Mouse (Mus musculus): ENCODE data around the gene Gfi1b. TPM values are rescaled to one million over a fixed set of nuclear protein-coding genes. Genes with fewer than 3 reads are reported as not detected.

The Gfi1b gene
- total RNA-seq, 1 experiment from 2014 or later = 8.2 TPM

DNA sequence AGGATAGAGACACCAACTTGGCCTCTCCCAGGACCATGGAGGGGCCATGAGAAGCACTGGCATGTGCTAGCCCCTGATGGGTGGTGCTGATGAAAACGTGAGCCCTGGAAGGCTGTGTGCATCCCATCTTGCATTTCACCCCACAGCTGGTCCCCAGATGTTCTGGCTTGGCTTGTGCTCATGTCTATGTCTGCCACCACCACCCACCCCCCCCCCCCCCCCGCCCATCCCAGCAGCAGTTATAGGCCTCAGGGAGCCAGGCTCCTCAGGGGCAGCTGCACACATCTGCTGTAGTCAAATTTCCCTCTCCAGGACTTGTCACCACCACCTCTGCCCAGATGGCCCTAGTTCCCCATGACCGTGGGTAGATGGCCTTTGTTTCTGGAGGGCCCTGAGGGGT, 51.9 kb downstream of the Gfi1b start:
- no peak for ATAC-seq (replicated peaks; ENCODE audit: insufficient number of reproducible peaks, low FRiP score, low TSS enrichment, poor library complexity, severe bottlenecking)

DNA sequence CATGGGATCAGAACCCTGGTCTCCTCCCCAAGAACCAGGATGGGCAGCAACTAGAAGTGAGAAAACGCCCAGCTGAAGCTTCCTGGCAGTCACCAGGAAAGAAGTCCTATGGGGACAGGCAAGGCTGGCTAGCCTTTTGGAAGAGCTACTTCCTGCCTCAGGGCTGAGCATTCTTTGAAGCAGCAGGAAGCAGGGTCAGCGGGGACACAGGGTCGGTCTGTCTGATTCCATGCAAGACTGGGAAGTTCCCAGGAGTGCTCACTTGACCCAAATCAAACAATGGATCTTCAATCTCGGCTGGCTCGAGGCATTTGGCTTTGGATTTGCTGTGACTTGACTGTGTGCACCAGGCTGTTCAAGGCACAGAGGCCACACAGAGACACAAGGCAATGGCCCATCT, 55.2 kb downstream of the Gfi1b start:
- no peak for ATAC-seq (replicated peaks; ENCODE audit: insufficient number of reproducible peaks, low FRiP score, low TSS enrichment, poor library complexity, severe bottlenecking)

DNA sequence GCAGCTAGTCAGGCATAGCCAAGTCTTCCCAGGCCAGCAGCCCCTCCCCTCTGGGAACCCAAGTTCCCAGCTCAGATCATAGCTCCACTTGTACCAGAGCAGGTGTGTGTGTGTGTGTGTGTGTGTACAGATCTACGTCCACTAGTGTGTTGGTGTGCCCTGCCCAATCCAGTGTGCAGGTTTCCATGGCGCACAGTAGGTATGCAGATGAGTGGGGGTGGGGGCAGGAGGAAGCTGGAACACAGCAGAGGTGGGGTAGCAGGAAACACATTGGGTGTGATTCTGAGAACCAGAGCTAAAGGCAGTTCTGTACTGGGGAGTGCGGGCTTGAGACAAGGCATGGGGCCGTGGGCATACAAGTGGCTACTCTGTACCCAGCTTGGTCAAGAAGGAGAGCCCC, 57.4 kb downstream of the Gfi1b start:
- no peak for ATAC-seq (replicated peaks; ENCODE audit: insufficient number of reproducible peaks, low FRiP score, low TSS enrichment, poor library complexity, severe bottlenecking)

DNA sequence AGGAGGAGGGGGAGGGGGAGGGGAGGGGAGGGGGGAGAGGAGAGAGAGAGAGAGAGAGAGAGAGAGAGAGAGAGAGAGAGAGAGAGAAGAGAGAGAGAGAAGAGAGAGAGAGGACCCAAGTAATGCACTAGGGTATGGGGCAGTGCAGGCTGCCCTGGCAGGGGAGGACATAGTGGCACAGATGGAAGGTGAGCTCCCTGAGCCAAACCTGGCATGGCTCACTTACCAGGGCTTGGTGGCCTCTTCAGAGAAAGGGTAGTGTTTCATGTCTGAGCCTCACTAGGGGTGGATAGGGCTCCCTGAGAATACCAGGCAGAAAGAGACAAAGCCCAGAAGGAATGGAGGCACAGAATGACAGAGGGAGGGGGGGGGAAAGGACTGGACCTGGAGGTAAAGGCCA, 58.0 kb downstream of the Gfi1b start:
- no peak for ATAC-seq (replicated peaks; ENCODE audit: insufficient number of reproducible peaks, low FRiP score, low TSS enrichment, poor library complexity, severe bottlenecking)

DNA sequence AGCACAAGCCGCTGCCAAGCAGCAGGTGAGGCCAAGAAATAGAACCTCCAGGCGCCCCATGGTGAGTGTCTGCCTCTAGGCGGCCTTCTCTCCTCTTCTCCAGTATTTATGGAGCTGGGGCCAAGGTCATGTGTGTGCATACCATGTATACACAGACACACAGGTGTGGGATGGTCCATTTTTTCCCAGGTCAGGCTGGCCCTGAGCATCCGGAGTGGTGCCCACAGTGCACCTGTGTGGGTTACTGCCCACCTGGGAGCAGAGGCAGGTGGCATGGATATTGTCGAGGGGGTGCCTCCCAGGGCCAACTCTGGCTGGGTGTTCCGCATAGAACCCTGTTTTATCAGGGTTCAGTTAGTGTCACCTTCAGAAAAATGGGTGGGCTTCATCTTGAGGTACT, 58.5 kb downstream of the Gfi1b start, which contains the start of gene Cel:
TSS of gene Cel (minus strand) at position 101 of the 400 bp plus-strand sequence.
- ATAC-seq (replicated peaks; ENCODE audit: insufficient number of reproducible peaks, low FRiP score, low TSS enrichment, poor library complexity, severe bottlenecking) = no peak

Other genes with a start within 250 kb of the Gfi1b start
- gene Ppp1r26, start 175.2 kb downstream of the Gfi1b start, total RNA-seq (2017) = 0.10 TPM in 1 of 3 replicates, not detected in the others
- not detected in 3 replicates for gene 1700007K13Rik, start 155.7 kb downstream of the Gfi1b start, total RNA-seq (2017)
- gene Mrps2, start 153.9 kb downstream of the Gfi1b start, total RNA-seq (2017) = 6.6 to 12.3 TPM (median 7.7 TPM) in 3 replicates
- gene Gbgt1, start 125.1 kb downstream of the Gfi1b start, total RNA-seq (2017) = 0.76 to 1.8 TPM in 2 of 3 replicates, not detected in the other
- gene Gm10134, start 115.9 kb downstream of the Gfi1b start, total RNA-seq (2017) = not detected in 3 replicates
- 3.5 to 14.6 TPM (median 9.2 TPM) in 3 replicates for gene Ralgds, start 108.9 kb downstream of the Gfi1b start, total RNA-seq (2017)
- gene Cel, start 58.6 kb downstream of the Gfi1b start, total RNA-seq (2017) = not detected in 3 replicates
- gene Gtf3c5, start 38.2 kb downstream of the Gfi1b start, total RNA-seq (2017) = 5.6 to 17.7 TPM (median 9.1 TPM) in 3 replicates
- 14.2 to 29.8 TPM (median 24.7 TPM) in 3 replicates for gene Tsc1, start 19.2 kb upstream of the Gfi1b start, total RNA-seq (2017)
- 1.3 to 10.1 TPM (median 3.3 TPM) in 3 replicates for gene Spaca9, start 77.7 kb upstream of the Gfi1b start, total RNA-seq (2017)
- gene Ak8, start 78.2 kb upstream of the Gfi1b start, total RNA-seq (2017) = 0.39 to 1.6 TPM in 2 of 3 replicates, not detected in the other
- gene Gtf3c4, start 218.4 kb upstream of the Gfi1b start, total RNA-seq (2017) = 5.3 to 9.1 TPM (median 6.1 TPM) in 3 replicates
- 7.3 to 14.4 TPM (median 11.5 TPM) in 3 replicates for gene Ddx31, start 218.4 kb upstream of the Gfi1b start, total RNA-seq (2017)